Mouse (Mus musculus) yolk sac, embryonic 10.5 days (tissue): ENCODE results near the gene Tmem108.
A peak's percentile ranks its signal among the peaks of the same experiment; 100 is the strongest.
"Not testable (repeated sequence)": the region's sequence is repeated elsewhere in the genome, so short reads cannot be mapped to it uniquely, and the experiment has no call there.

Experiments
- DNase-seq: peaks from one replicate; pipeline ENCODE4 v3.0.0-alpha.2; 2017; ENCODE audit warnings: low spot score

The Tmem108 gene

DNA sequence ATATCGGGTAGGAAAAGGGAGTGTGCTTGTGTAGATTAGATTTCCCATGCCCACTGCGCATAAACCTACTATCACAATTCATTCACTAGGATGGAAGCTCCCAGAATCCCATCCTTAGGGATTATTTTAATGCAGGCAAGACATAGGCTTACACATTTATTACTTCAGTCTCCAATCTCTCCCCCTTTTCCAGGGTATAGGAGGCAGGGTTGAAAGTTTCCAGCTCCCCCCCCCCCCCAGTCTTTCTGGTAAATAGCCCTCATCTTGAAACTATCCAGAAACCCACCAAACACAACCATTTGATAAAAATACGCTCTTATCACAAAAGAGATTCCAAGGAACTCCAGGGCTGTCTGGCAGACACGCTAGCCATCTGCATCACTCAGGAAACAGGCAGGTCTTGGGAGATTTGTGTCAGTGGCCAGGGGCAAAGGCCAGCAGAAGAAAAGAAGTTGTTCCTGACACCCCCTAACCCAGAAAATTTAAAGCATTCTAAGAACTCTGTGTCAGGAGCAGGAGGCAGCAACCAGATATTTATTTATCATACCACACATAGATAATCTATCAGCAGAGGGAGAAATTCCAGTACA lies 79.8 kb downstream of the Tmem108 start:
- DNase-seq, result peak; percentile 77

GRCm38 (mm10) chr9:103679234-103679633 lies 82.4 kb downstream of the Tmem108 start:
- peak; percentile 41 for DNase-seq

DNA sequence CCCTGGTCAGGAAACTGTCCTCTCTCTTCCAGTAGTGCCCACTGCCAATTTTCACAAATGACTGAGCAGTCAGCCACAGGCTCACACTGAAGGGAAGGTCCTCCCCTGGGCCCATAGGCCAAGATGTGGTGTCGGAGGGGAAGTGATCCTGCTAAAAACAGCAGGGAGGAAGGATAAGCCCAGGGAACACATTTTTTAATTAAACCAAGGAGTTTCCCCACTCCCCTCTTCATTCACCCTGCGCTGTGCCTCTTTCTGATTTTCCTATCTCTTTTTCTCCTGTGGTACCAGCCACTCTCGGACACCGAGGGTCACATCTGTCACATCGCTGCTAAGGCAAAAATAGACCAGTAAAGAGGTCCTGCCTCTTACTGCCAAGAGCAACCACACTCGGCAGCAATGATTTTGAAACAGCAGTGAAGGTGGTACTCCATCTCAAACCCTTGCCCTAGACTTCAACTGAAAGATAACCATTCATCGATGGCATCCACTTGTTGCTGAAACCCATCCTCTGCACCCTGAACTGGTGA lies 83.0 kb downstream of the Tmem108 start:
- no peak for DNase-seq

GRCm38 (mm10) chr9:103677811-103678210 lies 83.8 kb downstream of the Tmem108 start:
- DNase-seq, result no peak

- DNase-seq, result no peak
Observed at GRCm38 (mm10) chr9:103675721-103676480, 85.7 kb downstream of the Tmem108 start.

- DNase-seq, result no peak
Observed at GRCm38 (mm10) chr9:103672881-103673280, 88.8 kb downstream of the Tmem108 start.

DNA sequence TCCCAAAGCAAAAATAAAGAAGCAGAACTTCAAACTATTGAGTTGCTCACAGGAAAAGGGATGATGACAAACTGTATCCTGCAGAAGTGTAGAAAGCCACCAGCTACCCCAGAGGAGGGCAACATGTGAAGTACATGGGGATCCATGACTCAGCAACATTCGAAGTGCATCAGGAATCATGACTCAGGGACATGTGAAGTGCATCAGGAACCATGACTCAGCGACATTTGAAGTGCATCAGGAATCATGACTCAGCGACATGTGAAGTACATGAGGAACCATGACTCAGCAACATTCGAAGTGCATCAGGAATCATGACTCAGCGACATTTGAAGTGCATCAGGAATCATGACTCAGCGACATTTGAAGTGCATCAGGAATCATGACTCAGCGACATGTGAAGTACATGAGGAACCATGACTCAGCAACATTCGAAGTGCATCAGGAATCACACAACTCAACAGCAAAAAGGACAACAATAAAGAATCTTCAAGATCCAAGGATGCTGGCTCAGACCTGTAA lies 91.0 kb downstream of the Tmem108 start:
- not testable (repeated sequence) for DNase-seq

DNA sequence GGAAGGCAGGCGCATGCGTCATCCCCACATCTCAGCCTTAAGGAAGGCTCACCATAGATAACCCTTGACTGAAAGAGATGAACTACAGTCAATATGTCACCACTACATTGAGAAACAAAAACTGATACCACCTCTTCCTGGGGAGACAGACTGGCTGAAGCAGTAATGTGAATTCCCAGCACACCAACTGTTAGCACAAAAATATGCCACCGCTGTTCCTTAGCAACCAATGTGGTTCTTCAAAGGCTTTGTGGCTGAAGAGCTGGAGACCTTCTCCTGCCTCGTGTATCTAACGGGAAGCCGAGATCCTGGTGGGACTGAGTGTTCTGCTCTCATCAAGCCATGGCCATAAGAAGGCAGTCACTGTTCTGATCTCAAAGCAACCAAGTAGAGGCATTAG lies 92.8 kb downstream of the Tmem108 start:
- no peak for DNase-seq

DNA sequence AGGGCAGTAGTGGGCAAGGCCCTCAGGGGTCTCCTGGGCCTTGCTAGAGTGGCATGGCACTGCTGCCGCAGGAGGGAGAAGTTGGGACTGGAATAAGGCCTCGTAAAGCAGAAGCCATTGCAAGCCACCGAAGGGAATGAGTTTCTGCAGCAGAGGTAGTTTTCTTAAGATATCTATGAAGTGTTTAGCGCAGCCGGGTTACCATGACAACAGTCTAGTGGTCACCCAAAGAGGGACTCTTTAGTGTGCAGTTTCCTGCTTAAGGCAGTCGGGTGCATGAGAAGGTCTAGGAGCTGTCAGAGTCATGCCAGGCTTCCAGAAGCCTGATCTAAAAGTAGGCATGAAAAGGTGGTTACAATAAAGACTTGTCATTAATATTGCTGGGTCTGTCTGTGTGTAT lies 95.8 kb downstream of the Tmem108 start:
- no peak for DNase-seq

- no peak for DNase-seq
Observed at GRCm38 (mm10) chr9:103664151-103664550, 97.5 kb downstream of the Tmem108 start.

DNA sequence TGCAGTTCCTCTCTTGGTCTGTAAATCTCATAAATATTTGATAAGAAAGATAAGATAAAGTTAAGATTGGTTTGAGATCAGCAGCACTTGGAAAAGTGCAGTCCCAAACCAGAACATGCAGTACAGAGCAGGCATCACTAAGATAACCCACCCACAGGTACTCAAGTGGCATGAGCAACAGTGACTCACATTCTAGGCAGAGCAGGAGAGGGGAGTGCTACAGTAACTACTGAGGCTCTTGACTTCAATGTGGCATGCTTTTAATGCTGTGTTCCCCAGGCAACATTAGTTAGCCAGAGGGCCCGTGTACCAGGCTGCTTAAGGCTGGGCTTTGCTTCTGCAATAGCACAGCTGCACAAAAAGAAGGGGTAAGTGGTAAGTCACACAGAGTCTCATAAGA lies 99.8 kb downstream of the Tmem108 start:
- DNase-seq, result no peak

GRCm38 (mm10) chr9:103657981-103658380 lies 103.7 kb downstream of the Tmem108 start:
- no peak for DNase-seq

- no peak for DNase-seq
Observed at GRCm38 (mm10) chr9:103657183-103657975, 104.3 kb downstream of the Tmem108 start.

DNA sequence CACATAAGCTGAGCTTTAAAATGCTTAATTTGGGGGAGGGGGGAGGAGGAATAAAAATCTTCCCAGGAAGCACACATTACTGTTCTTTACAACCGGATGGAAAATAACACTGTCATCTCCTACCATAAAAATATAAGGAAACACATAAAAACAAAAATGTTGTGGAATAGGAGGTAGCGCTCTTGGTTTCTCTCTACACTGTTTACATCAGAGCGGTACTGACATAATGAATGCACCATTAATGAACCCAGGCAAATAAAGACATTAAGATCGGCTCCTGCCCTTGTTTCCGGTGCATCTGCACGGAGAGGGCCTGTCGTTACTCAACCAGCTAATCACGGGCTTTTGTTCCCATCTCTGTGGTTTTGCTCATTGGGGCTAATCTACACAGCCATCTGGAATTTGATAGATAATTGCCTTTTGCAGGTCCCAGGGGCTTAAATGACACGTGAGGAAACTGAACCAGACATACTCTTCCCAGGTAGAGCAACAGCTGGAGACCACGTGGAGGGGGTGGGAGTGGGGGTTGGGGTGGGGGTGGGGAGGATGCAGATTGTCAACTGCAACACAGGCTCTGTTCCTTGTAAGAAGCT lies 107.5 kb downstream of the Tmem108 start:
- DNase-seq, result peak; percentile 9

DNA sequence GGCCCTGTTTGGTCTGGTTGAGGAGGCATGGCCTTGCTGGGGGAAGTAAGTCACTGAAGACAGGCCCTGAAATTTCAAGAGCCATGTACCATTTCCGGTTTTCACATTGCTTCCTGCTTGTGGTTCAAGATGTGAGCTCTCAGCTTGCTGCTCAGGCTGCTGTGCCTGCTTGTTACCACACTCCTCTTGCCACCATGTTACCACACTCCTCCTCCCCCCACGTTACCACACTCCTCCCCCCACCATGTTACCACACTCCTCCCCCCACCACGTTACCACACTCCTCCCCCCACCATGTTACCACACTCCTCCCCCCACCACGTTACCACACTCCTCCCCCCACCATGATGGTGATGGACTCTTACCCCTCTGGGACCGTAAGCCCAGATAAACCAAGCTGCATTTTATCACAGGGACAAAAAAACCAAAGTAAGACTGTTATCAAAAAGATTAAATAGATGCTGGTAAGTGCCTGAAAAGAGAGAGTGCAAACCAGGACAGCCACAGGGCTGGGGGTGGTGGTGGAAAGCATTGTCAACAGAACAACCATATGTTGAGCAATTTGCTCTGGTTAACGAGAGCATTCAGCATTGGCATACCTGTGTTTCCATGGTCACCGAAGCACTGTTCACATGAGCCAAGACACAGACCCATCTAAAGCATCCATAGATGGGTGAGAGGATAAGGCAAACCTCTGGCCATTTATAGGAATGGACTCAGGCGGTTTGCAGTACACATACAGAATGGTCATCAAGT lies 109.3 kb downstream of the Tmem108 start:
- DNase-seq, result no peak

DNA sequence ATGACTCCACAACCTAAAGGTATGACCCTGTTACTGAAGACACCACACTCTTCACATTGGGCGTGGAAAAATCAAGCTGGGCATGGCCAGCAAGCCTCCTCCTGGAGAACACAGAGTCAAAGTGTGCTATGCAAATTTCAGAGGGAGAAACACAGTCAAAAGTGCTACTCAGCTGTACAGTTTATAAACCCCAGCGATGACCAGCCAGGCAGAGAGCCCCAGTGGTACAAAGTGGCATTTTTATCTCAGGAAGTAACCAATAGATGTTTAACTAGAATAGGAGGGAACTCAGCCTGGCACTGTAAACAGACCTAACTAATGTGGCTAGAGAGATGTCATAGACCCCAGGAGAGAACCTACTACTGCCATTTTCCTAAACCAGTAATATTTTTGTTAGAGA lies 115.0 kb downstream of the Tmem108 start:
- DNase-seq, result no peak

- no peak for DNase-seq
Observed at GRCm38 (mm10) chr9:103645724-103646123, 115.9 kb downstream of the Tmem108 start.

- DNase-seq, result no peak
Observed at GRCm38 (mm10) chr9:103642300-103642699, 119.3 kb downstream of the Tmem108 start.

DNA sequence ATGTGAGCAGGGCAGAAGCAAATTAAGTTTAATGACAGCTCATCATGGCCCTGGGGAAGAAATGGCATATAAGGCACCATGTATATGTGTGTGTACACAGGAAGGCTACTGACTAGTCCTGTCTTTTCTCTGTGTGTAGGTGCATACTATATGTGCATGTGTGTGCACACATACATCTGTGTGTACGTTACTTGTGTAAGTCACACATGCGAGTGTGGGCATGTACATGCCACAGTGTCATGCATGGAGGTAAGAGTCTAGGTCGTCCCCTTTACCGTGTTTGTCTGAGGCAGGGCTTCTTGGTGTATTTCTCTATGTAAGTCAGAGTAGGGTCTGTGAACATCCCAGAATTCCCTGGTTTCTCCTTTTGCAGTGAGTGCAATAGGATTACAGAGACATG lies 120.3 kb downstream of the Tmem108 start:
- no peak for DNase-seq

DNA sequence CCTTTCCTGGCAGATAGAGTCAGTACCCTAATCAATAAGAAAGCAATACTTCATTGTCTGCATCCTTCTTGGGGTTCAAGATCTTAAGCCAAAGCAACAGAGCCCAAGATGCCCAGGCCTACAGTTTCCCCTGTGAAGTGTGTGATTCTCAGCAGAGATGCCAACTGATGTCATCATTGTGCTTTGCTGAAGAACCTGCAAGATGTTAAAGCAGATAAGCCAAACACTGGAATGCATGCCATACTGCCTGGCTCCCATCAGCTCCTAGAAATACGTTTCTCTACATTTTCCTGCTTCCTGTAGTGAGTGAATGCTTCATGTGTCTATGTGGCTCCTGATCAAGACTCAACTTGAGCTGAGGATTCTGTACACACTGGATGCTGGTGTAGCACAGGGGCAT lies 122.2 kb downstream of the Tmem108 start:
- peak; percentile 13 for DNase-seq

DNA sequence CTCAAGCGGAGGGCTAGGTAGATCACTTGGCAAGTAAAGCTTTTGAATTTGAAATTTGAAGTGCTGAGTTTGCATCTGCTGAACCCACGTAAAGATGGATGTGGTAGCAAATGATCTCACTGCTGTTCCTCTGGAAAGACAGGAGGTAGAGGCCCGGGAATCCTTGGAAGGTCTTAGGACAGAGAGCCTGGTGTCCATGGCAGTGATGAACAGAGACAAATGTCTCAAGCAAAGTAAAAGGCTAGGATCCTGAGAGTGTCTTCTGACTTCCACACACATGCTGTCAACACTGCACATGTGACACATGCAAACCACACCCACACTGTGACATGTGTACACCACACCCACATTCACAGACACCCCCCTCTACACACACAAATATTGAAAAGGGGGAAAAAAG lies 124.2 kb downstream of the Tmem108 start:
- no peak for DNase-seq
